In genomic region chr7:112125625-112126260, GRCm38 (mm10) we compare ENCODE assay signal across 17 mouse cellular contexts. TPM values are rescaled to one million over a fixed set of nuclear protein-coding genes. Genes with fewer than 3 reads are reported as not detected.
A peak's percentile ranks its signal among the peaks of the same experiment; 100 is the strongest.
DNase-seq lines count a peak whose midpoint lies in the region; ATAC-seq lines count a peak whose summit lies in the region.
"Had no signal": no experiment of that assay in that cellular context is flagged by ENCODE, and none has a peak within 500 bp of the region (broad histone marks: within the 10 kb centered on the region; RNA-seq: fewer than 3 reads in every experiment).

No protein-coding gene starts in this region.

- no peaks in the 10 kb centered on the region for H3K36me3 ChIP-seq in heart, embryonic 15.5 days
- no peaks in the 10 kb centered on the region for H3K36me3 ChIP-seq in forebrain, embryonic 12.5 days (replicated peaks)
- H3K36me3 ChIP-seq: G1E; hindbrain, embryonic 13.5 days; intestine, embryonic 15.5 days had no signal

- H3K9me3 ChIP-seq in heart, embryonic 15.5 days (replicated peaks) = no peaks in the 10 kb centered on the region
- no peaks in the 10 kb centered on the region for H3K9me3 ChIP-seq in forebrain, embryonic 12.5 days
- H3K9me3 ChIP-seq: embryonic facial prominence, embryonic 13.5 days; forebrain, embryonic 10.5 days; G1E; hindbrain, embryonic 13.5 days; intestine, embryonic 15.5 days had no signal

- no peaks in the 10 kb centered on the region for H3K27me3 ChIP-seq in heart, embryonic 15.5 days
- H3K27me3 ChIP-seq in forebrain, embryonic 12.5 days = no peaks in the 10 kb centered on the region
- H3K27me3 ChIP-seq: embryonic facial prominence, embryonic 13.5 days; hindbrain, embryonic 13.5 days; intestine, embryonic 15.5 days had no signal

- H3K27ac ChIP-seq in heart, embryonic 15.5 days = peak overlapping the region; percentile 56
- H3K27ac ChIP-seq in forebrain, embryonic 12.5 days = no peak overlapping the region
- H3K27ac ChIP-seq: embryonic facial prominence, embryonic 13.5 days; forebrain, embryonic 10.5 days; hindbrain, embryonic 13.5 days; intestine, embryonic 15.5 days had no signal

- 62% methylated on average over 7 of the region's 7 CpGs for WGBS in heart, embryonic 15.5 days
- 91% methylated on average over 7 of the region's 7 CpGs for WGBS in forebrain, embryonic 12.5 days

- ATAC-seq in heart, embryonic 15.5 days (replicated peaks; ENCODE audit: insufficient number of reproducible peaks, insufficient read depth, low FRiP score, low read depth) = no peak
- ATAC-seq in forebrain, embryonic 12.5 days (ENCODE audit: low FRiP score) = no peak
- ATAC-seq: intestine, embryonic 15.5 days; midbrain, embryonic 16.5 days had no signal

- H3K4me3 ChIP-seq in heart, embryonic 15.5 days = no peak overlapping the region
- H3K4me3 ChIP-seq in forebrain, embryonic 12.5 days (replicated peaks) = no peak overlapping the region
- H3K4me3 ChIP-seq: embryonic facial prominence, embryonic 13.5 days; forebrain, embryonic 10.5 days; hindbrain, embryonic 13.5 days; intestine, embryonic 15.5 days had no signal

- intact Hi-C loops in heart, postnatal 25 days (cut with DNase I) = no loop called here

- peaks cover 55% of the 10 kb centered on the region for H3K4me1 ChIP-seq in heart, embryonic 15.5 days (replicated peaks)
- peaks cover 12% of the 10 kb centered on the region for H3K4me1 ChIP-seq in forebrain, embryonic 12.5 days

- DNase-seq in heart, adult 11 months = peak; percentile 92
- DNase-seq in heart, postnatal 25 days (ENCODE audit: low spot score) = no peak
- peak; percentile 73 for DNase-seq in Muller cell, postnatal 12 days (ENCODE audit: inconsistent ontology term)
- peak; percentile 27 for DNase-seq in adipocyte (ENCODE audit: low spot score)
- DNase-seq in right cerebral cortex, postnatal 10 days (ENCODE audit: low spot score in 2 of 2) = no peak
- DNase-seq: gastrocnemius, postnatal 36 days; right cerebral cortex, postnatal 25 days had no signal

- no peak overlapping the region for H3K4me2 ChIP-seq in heart, embryonic 15.5 days
- H3K4me2 ChIP-seq in forebrain, embryonic 12.5 days = no peak overlapping the region
- H3K4me2 ChIP-seq: embryonic facial prominence, embryonic 13.5 days; hindbrain, embryonic 13.5 days; intestine, embryonic 15.5 days; liver, embryonic 11.5 days had no signal

- no peak overlapping the region for H3K9ac ChIP-seq in heart, embryonic 15.5 days
- no peak overlapping the region for H3K9ac ChIP-seq in forebrain, embryonic 12.5 days
- H3K9ac ChIP-seq: embryonic facial prominence, embryonic 13.5 days; hindbrain, embryonic 13.5 days; intestine, embryonic 15.5 days had no signal

RNA-seq across cellular contexts. Expression of gene Dkk3, which starts 33.1 kb away (rescaled TPM):
- 10 to 100 TPM; 44.8 to 46.7 TPM for total RNA-seq in heart, postnatal 25 days (2021)
- 75.1 and 88.2 TPM in 2 replicates for polyA plus RNA-seq in heart, embryonic 15.5 days (2015; fragmentation: Nextera tagmentation; extraction: Ambion mirVana)
- polyA plus RNA-seq in forebrain, embryonic 12.5 days (2016; fragmentation: Nextera tagmentation; extraction: Ambion mirVana) = 21.5 and 28.7 TPM in 2 replicates
- total RNA-seq: megakaryocyte progenitor cell, adult 5-6 weeks had no signal
- polyA plus RNA-seq: G1E had no signal

Comparison
In these comparisons a context has a peak if more than half of its experiments do, and no peak if none do; other contexts are left out.
1. DNase-seq: peak in heart, adult 11 months (single experiment), Muller cell, postnatal 12 days (single experiment) and adipocyte (single experiment); none in heart, postnatal 25 days (single experiment) and right cerebral cortex, postnatal 10 days (0 of 2).